21 mouse cellular contexts compared by ENCODE assay signal in genomic region chr2:59659686-59660085, GRCm38 (mm10). TPM values are rescaled to one million over a fixed set of nuclear protein-coding genes. Genes with fewer than 3 reads are reported as not detected.
A peak's percentile ranks its signal among the peaks of the same experiment; 100 is the strongest.
DNase-seq lines count a peak whose midpoint lies in the region; ATAC-seq and TF ChIP-seq lines count a peak whose summit lies in the region.
"Had no signal": no experiment of that assay in that cellular context is flagged by ENCODE, and none has a peak within 500 bp of the region (broad histone marks: within the 10 kb centered on the region; RNA-seq: fewer than 3 reads in every experiment).

No protein-coding gene starts in this region.

- no peaks in the 10 kb centered on the region for H3K9me3 ChIP-seq in heart, postnatal 0 days (replicated peaks; ENCODE audit: control insufficient read depth, low read length)
- H3K9me3 ChIP-seq in limb, embryonic 13.5 days: no peaks in the 10 kb centered on the region
- H3K9me3 ChIP-seq: embryonic facial prominence, embryonic 15.5 days; forebrain, embryonic 10.5 days; hindbrain, embryonic 13.5 days; intestine, embryonic 15.5 days had no signal

- peak; percentile 87 for DNase-seq in heart, adult 11 months
- DNase-seq in heart, postnatal 10 days: no peak
- DNase-seq in heart, postnatal 0 days (ENCODE audit: low spot score): no peak
- no peak for DNase-seq in heart, postnatal 4 days
- peak; percentile 31 for DNase-seq in brain, adult 2 months (ENCODE audit: low read depth, low spot score)
- DNase-seq in gastrocnemius, adult 8-10 months (ENCODE audit: low spot score in 2 of 2): no peak
- DNase-seq: adrenal gland, postnatal 14 days; cerebellum, adult 2 months; cerebellum, postnatal 10 days; gastrocnemius, postnatal 36 days; kidney, adult 18-20 months had no signal

- ATAC-seq in heart, postnatal 0 days (ENCODE audit: insufficient read depth, low read depth): no peak
- ATAC-seq in limb, embryonic 13.5 days (ENCODE audit: low FRiP score, low read depth): no peak
- ATAC-seq: activated CD4-positive, CD25-positive, alpha-beta regulatory T cell, adult 4 months; forebrain, embryonic 14.5 days; intestine, embryonic 15.5 days; Patski had no signal

- no peak overlapping the region for H3K9ac ChIP-seq in heart, postnatal 0 days (replicated peaks; ENCODE audit: low read depth, low read length)
- H3K9ac ChIP-seq in limb, embryonic 13.5 days: no peak overlapping the region
- H3K9ac ChIP-seq: embryonic facial prominence, embryonic 15.5 days; hindbrain, embryonic 13.5 days; intestine, embryonic 15.5 days had no signal

- no peak overlapping the region for H3K4me2 ChIP-seq in heart, postnatal 0 days (ENCODE audit: low read depth, low read length)
- no peak overlapping the region for H3K4me2 ChIP-seq in limb, embryonic 13.5 days (replicated peaks)
- H3K4me2 ChIP-seq: embryonic facial prominence, embryonic 15.5 days; hindbrain, embryonic 13.5 days; intestine, embryonic 15.5 days had no signal

- no peak for TF ChIP-seq CTCF in heart, postnatal 0 days (IDR thresholded peaks at IDR 0.05; ENCODE audit: low read depth)

- intact Hi-C loops in heart, postnatal 10 days (cut with DNase I): no loop called here

- no peaks in the 10 kb centered on the region for H3K27me3 ChIP-seq in heart, postnatal 0 days (ENCODE audit: control insufficient read depth, insufficient read depth, low read length)
- no peaks in the 10 kb centered on the region for H3K27me3 ChIP-seq in limb, embryonic 13.5 days
- H3K27me3 ChIP-seq: CH12.LX; embryonic facial prominence, embryonic 15.5 days; hindbrain, embryonic 13.5 days; intestine, embryonic 15.5 days; Patski had no signal

- peak overlapping the region; percentile 35; the same call in 1 of the 2 replicates for H3K27ac ChIP-seq in heart, postnatal 0 days (ENCODE audit: low read depth)
- H3K27ac ChIP-seq in limb, embryonic 13.5 days: peak overlapping the region; percentile 39; the same call in 1 of the 2 replicates
- H3K27ac ChIP-seq: embryonic facial prominence, embryonic 15.5 days; hindbrain, embryonic 13.5 days; intestine, embryonic 15.5 days had no signal

- 77% methylated on average over 6 of the region's 6 CpGs for WGBS in heart, postnatal 0 days
- WGBS in limb, embryonic 13.5 days: 52% methylated on average over 6 of the region's 6 CpGs

- H3K4me1 ChIP-seq in heart, postnatal 0 days (ENCODE audit: control insufficient read depth, insufficient read depth): peaks cover 24% of the 10 kb centered on the region
- peaks cover 43% of the 10 kb centered on the region for H3K4me1 ChIP-seq in limb, embryonic 13.5 days

- no peak overlapping the region for H3K4me3 ChIP-seq in heart, postnatal 0 days (ENCODE audit: low read depth, low read length)
- no peak overlapping the region for H3K4me3 ChIP-seq in limb, embryonic 13.5 days
- H3K4me3 ChIP-seq: embryonic facial prominence, embryonic 15.5 days; erythroblast, embryonic 14.5 days; forebrain, embryonic 10.5 days; hindbrain, embryonic 13.5 days; intestine, embryonic 15.5 days had no signal

- no peak for TF ChIP-seq EP300 in heart, postnatal 0 days (IDR thresholded peaks at IDR 0.05; ENCODE audit: low read depth)

- H3K36me3 ChIP-seq in heart, postnatal 0 days (replicated peaks; ENCODE audit: control insufficient read depth, insufficient read depth, low read length): no peaks in the 10 kb centered on the region
- H3K36me3 ChIP-seq in limb, embryonic 13.5 days: peaks cover 10% of the 10 kb centered on the region; the same call in 1 of the 2 replicates
- H3K36me3 ChIP-seq: embryonic facial prominence, embryonic 15.5 days; hindbrain, embryonic 13.5 days; intestine, embryonic 15.5 days had no signal

RNA-seq across cellular contexts. Expression of gene Tanc1, which starts 47.8 kb away (rescaled TPM):
- total RNA-seq in heart, postnatal 10 days (2021): 10 to 100 TPM; 37.0 to 37.6 TPM
- total RNA-seq in heart, postnatal 0 days (2014; rRNA removed; ENCODE audit: low replicate concordance): 21.9 and 22.3 TPM in 2 replicates
- 11.8 and 12.3 TPM in 2 replicates for polyA plus RNA-seq in heart, postnatal 0 days (2015; fragmentation: Nextera tagmentation; extraction: Ambion mirVana)
- total RNA-seq in heart, postnatal 4 days (2021): 10 to 100 TPM; 42.5 to 42.8 TPM
- 42.1 and 45.2 TPM in 2 replicates for polyA plus RNA-seq in limb, embryonic 13.5 days (2015; fragmentation: Nextera tagmentation; extraction: Ambion mirVana)
- total RNA-seq in gastrocnemius, adult 8-10 months (2022): 10 to 100 TPM in 1 of 4 experiments, 1 to 10 TPM in 3; 4.4 to 10.5 (median 6.5) TPM

Comparison
In these comparisons a context has a peak if more than half of its experiments do, and no peak if none do; other contexts are left out.
1. DNase-seq: peak in heart, adult 11 months (single experiment) and brain, adult 2 months (single experiment); none in heart, postnatal 10 days (0 of 2), heart, postnatal 0 days (single experiment), heart, postnatal 4 days (single experiment) and gastrocnemius, adult 8-10 months (0 of 2).